Mouse (Mus musculus) right cerebral cortex, postnatal 4 days (tissue): ENCODE measurements around the gene Rnf39.

Experiments used
- DNase-seq: peaks from one replicate; pipeline ENCODE4 v3.0.0-alpha.2; 2022

Rnf39 gene

GRCm38 (mm10) chr17:36943691-36944090 is 973 bp downstream of the Rnf39 start:
- DNase-seq: no peak

DNA sequence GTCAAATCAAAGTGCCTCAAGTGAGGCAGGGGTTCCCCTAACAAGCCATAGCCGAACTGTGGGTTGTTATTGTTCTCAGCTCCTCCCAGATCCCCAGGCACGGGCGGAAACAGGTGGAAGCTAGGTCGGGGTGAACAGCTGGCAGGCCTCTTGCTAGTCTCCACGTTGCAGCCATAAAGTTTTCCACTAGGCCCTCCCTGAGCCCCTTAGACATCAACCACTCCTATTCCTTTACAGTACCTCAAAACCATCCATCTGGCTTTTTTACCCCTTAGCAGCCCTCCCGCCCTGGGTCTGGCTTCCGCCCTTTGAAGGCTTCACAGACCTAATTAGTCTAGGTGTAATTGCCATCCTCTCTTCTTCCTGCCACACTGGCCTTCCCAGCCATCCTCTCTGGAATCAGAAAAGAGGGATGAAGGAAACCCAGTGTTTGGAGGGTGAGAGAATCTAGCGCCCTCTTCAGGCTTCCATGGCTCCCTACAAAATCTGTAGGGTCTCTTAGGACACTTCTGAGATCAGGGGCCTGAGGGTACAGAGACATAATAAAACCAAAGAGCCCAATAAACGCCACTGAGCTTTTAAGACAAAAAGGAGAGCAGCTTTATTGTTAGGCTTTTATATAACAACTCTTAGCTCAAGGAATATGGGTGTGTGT is 1.5 kb downstream of the Rnf39 start:
- DNase-seq: no peak

- DNase-seq: peak; percentile 69
These were observed 4.5 kb downstream of the Rnf39 start for GRCm38 (mm10) chr17:36947051-36947819.

GRCm38 (mm10) chr17:36948286-36948685 is 5.6 kb downstream of the Rnf39 start:
- no peak for DNase-seq

GRCm38 (mm10) chr17:36949265-36949664 is 6.5 kb downstream of the Rnf39 start:
- DNase-seq: no peak

GRCm38 (mm10) chr17:36950981-36951947 is 8.5 kb downstream of the Rnf39 start, which contains the start of gene Ppp1r11:
Gene Ppp1r11, minus strand, starts transcription at chr17:36951741.
- peak; percentile 91 for DNase-seq

- DNase-seq: no peak
These were observed 9.9 kb downstream of the Rnf39 start for GRCm38 (mm10) chr17:36952631-36953030.

DNA sequence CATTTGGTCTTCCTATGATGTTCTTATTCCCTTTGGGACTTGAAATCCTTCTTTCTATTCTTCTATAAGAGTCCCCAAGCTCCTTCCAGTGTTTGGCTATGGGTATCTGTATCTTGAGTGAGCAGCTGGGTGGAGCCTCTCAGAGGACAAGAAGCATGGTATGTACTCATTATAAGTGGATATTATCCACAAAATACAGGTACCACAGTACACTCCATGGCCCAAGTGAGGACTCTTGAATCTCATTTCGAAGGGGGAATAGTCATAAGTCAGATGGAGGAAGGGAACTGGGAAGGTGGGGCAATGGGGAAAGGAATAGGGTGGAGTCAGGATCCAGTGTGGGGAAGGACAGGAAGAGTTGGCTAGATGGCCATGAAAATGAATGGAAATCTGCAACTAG is 10.3 kb downstream of the Rnf39 start:
- no peak for DNase-seq

DNA sequence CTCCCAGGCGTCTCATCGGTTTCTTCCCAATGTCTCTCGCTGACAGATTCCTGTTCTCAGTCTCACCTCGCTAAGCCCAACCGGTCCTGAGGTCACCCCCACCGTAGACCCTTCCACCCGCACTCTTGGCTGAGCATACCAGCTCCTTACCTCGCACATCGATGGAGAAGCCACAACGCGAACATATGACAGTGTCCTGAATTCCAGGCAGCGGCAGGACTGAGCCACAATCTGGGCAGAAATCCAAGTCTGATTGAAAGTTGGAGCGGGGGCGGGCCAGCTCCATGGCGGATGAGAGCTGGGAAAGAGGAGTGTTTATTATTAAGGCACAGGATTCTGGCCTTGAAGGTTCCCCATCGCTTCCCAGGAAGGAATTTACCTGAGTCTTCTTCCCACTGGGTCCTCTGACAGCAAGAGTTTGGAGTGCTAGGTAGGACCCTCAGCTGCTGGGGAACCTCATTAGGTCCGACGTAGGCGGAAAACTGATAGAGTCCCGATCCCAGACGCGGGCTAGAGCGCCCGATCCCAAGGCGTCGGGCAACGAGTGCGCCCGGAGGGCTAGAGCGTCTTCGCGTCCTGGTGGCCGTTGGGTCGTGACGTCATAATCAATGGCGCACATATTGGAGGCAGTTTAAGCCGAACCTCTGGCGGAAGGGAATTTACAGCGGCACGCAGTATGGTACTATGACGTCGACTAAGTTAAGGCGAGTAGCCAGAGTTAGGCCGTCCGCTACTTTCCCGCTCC is 15.5 kb downstream of the Rnf39 start, which contains the start of the genes Znrd1 and Znrd1as:
TSS of gene Znrd1 (minus strand) at position 561 of the 745 bp plus-strand sequence.
TSS of gene Znrd1as (plus strand) at position 594 of the 745 bp plus-strand sequence.
- peak; percentile 89 for DNase-seq

- no peak for DNase-seq
These were observed 16.2 kb downstream of the Rnf39 start for GRCm38 (mm10) chr17:36958884-36959283.

DNA sequence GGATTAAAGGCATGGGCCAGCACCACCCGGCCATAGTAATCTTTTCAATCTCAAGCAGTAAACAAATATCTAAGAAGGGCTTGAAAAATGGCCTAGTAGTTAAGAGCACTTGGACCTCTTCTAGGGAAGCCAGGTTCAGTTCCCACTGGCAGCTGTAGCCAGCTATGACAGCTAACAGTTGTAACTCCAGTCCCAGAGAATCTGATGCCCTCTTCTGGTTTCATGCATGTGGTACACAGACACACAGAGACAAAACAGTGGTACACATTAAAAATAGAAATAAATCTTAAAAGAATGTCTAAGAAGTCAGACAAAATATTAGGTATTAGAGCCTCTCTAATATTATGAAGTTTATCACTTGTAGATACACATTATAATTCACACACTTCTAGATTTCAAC is 18.4 kb downstream of the Rnf39 start:
- DNase-seq: no peak

GRCm38 (mm10) chr17:36966875-36967274 is 24.2 kb downstream of the Rnf39 start:
- DNase-seq: no peak

DNA sequence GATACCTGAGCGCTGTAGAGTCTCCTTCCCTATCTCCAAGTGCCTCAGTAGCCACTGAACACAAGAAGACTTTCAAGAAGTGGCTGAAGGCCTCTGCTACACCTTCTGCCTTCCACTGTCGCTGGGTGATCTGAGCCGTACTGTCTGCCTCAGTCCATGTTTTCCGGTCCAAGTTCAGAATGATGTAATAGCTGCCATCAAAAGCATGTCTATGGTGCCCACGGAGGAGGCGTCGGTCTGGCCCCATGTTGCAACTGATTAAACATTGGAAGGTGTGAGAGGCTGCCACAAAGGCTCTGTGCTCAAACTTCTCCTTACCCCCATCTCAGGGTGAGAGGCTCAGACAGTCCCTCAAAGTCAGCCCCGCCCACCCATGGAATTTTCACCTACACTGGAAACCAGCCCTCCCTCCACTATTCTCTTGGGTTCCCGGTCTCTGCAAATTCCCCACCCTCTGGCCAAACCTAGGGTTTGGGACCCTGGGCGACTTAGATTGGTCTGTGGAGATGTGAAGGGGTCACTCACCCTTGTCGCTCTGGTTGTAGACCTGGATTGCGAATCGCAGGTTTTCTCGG is 27.7 kb downstream of the Rnf39 start:
- no peak for DNase-seq

DNA sequence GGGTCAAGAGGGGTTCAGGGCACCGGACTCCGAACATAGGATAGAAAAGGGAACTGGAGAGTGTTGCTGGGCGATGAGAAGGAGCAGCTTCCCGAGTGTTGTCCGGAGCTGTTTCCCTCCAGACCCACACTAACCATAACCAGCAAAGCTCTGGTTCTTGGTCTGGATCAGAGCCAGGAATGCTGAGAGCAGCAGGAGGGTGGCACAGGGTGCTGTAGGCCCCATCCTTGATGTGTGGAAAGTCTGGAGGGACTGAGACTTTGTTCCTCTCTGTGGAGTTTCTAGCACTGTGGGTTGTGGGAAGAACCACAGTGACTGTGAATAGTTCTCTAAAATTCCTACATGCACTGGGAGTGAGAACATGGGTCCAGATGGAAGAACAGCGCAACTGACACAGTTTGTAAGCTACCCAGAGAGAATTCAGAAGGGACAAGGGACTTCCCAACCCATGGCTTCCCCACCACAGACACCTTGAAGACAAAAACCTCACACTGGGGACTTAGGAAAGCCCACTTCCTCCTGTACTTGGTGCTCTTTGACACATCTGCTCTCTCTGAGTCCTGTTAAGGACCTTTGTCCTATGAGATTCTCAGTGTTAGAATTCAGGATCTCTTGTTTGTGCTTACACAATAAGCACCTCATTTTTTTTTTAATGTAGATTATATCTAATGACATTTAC is 28.6 kb downstream of the Rnf39 start:
- no peak for DNase-seq

- DNase-seq: no peak
These were observed 30.1 kb downstream of the Rnf39 start for GRCm38 (mm10) chr17:36972791-36973190.

- no peak for DNase-seq
These were observed 30.6 kb downstream of the Rnf39 start for GRCm38 (mm10) chr17:36973271-36973787.

- DNase-seq: no peak
These were observed 38.6 kb downstream of the Rnf39 start, which contains the start of gene 2410137M14Rik for GRCm38 (mm10) chr17:36981221-36981813. Gene 2410137M14Rik, minus strand, starts transcription at chr17:36981237.

GRCm38 (mm10) chr17:36981845-36982244 is 39.1 kb downstream of the Rnf39 start:
- no peak for DNase-seq

- DNase-seq: no peak
These were observed 39.8 kb downstream of the Rnf39 start for GRCm38 (mm10) chr17:36982253-36983155.
